Mouse (Mus musculus): Measurements from ENCODE around the gene Gm17334. TPM values are rescaled to one million over a fixed set of nuclear protein-coding genes. Genes with fewer than 3 reads are reported as not detected.

Gene Gm17334
- polyA plus RNA-seq, 1 experiment: 1.2 TPM

- H3K36me3 ChIP-seq (ENCODE audit: control insufficient read depth, insufficient read depth, low read length): peaks cover 20% of the 10 kb centered on the region
- no peak for TF ChIP-seq CTCF (IDR thresholded peaks at IDR 0.05; ENCODE audit: extremely low read depth, insufficient read depth, insufficient read length, insufficient replicate concordance)
- no peak for TF ChIP-seq POLR2A (IDR thresholded peaks at IDR 0.05; ENCODE audit: low read depth, low read length)
- whole genome bisulfite sequencing: 38% methylated on average over 13 of the region's 13 CpGs
- H3K27me3 ChIP-seq (ENCODE audit: control insufficient read depth, insufficient read depth, low read length): no peaks in the 10 kb centered on the region
- DNase-seq (ENCODE audit: low read depth in 1 of 2, low spot score in 2 of 2): no peak
- H3K4me3 ChIP-seq (ENCODE audit: extremely low read depth, insufficient read depth, insufficient read length): no peak overlapping the region
- H3K4me1 ChIP-seq (ENCODE audit: control insufficient read depth, insufficient read depth, insufficient read length): peaks cover 27% of the 10 kb centered on the region; the same call in 1 of the 2 replicates
- H3K27ac ChIP-seq (ENCODE audit: insufficient read depth, low read length): peak overlapping the region; percentile 90
Observed at GRCm38 (mm10) chr11:53768422-53769184, 4.4 kb downstream of the Gm17334 start.

GRCm38 (mm10) chr11:53764581-53764980, 8.4 kb downstream of the Gm17334 start:
- Histone ChIP-seq H3K27me3 (ENCODE audit: control insufficient read depth, insufficient read depth, low read length) (no peaks in the 10 kb centered on the region), H3K4me3 (ENCODE audit: extremely low read depth, insufficient read depth, insufficient read length) (no peak overlapping the region)

GRCm38 (mm10) chr11:53763496-53764140, 9.4 kb downstream of the Gm17334 start:
- WGBS: under 1% methylated on average over 33 of the region's 33 CpGs

More at GRCm38 (mm10) chr11:53764581-53764980, 8.4 kb downstream of the Gm17334 start:
- TF ChIP-seq CTCF (IDR thresholded peaks at IDR 0.05; ENCODE audit: extremely low read depth, insufficient read depth, insufficient read length, insufficient replicate concordance): no peak
- TF ChIP-seq POLR2A (IDR thresholded peaks at IDR 0.05; ENCODE audit: low read depth, low read length): no peak
- WGBS: 92% methylated on average over 5 of the region's 5 CpGs
- Histone ChIP-seq H3K4me1 (ENCODE audit: control insufficient read depth, insufficient read depth, insufficient read length) (peaks cover 13% of the 10 kb centered on the region; the same call in 1 of the 2 replicates), H3K27ac (ENCODE audit: insufficient read depth, low read length) (peak overlapping the region; percentile 99; the same call in 1 of the 2 replicates), H3K36me3 (ENCODE audit: control insufficient read depth, insufficient read depth, low read length) (no peaks in the 10 kb centered on the region)
- DNase-seq (ENCODE audit: low read depth in 1 of 2, low spot score in 2 of 2): no peak

GRCm38 (mm10) chr11:53762827-53763495, 10.0 kb downstream of the Gm17334 start:
- Histone ChIP-seq H3K27me3 (ENCODE audit: control insufficient read depth, insufficient read depth, low read length) (no peaks in the 10 kb centered on the region), H3K4me3 (ENCODE audit: extremely low read depth, insufficient read depth, insufficient read length) (peak overlapping the region; percentile 61), H3K27ac (ENCODE audit: insufficient read depth, low read length) (peak overlapping the region; percentile 99), H3K36me3 (ENCODE audit: control insufficient read depth, insufficient read depth, low read length) (no peaks in the 10 kb centered on the region), H3K4me1 (ENCODE audit: control insufficient read depth, insufficient read depth, insufficient read length) (peaks cover 10% of the 10 kb centered on the region; the same call in 1 of the 2 replicates)
- TF ChIP-seq POLR2A (IDR thresholded peaks at IDR 0.05; ENCODE audit: low read depth, low read length) (no peak; the same call in 1 of the 2 replicates), CTCF (IDR thresholded peaks at IDR 0.05; ENCODE audit: extremely low read depth, insufficient read depth, insufficient read length, insufficient replicate concordance) (no peak)
- 2% methylated on average over 23 of the region's 23 CpGs for WGBS
- DNase-seq (ENCODE audit: low read depth in 1 of 2, low spot score in 2 of 2): peak in 1 of 2 experiments; percentile 71

More at GRCm38 (mm10) chr11:53763496-53764140, 9.4 kb downstream of the Gm17334 start:
- no peaks in the 10 kb centered on the region for H3K36me3 ChIP-seq (ENCODE audit: control insufficient read depth, insufficient read depth, low read length)
- H3K4me3 ChIP-seq (ENCODE audit: extremely low read depth, insufficient read depth, insufficient read length): peak overlapping the region; percentile 61
- DNase-seq (ENCODE audit: low read depth in 1 of 2, low spot score in 2 of 2): peak; percentile 90 to 95
- H3K4me1 ChIP-seq (ENCODE audit: control insufficient read depth, insufficient read depth, insufficient read length): peaks cover 10% of the 10 kb centered on the region; the same call in 1 of the 2 replicates
- peak overlapping the region; percentile 99 for H3K27ac ChIP-seq (ENCODE audit: insufficient read depth, low read length)
- TF ChIP-seq CTCF (IDR thresholded peaks at IDR 0.05; ENCODE audit: extremely low read depth, insufficient read depth, insufficient read length, insufficient replicate concordance) (peak; percentile 47; the same call in 1 of the 2 replicates), POLR2A (IDR thresholded peaks at IDR 0.05; ENCODE audit: low read depth, low read length) (peak; percentile 90)
- H3K27me3 ChIP-seq (ENCODE audit: control insufficient read depth, insufficient read depth, low read length): no peaks in the 10 kb centered on the region

- Histone ChIP-seq H3K27ac (ENCODE audit: insufficient read depth, low read length) (peak overlapping the region; percentile 99), H3K4me1 (ENCODE audit: control insufficient read depth, insufficient read depth, insufficient read length) (peaks cover 10% of the 10 kb centered on the region; the same call in 1 of the 2 replicates), H3K27me3 (ENCODE audit: control insufficient read depth, insufficient read depth, low read length) (no peaks in the 10 kb centered on the region), H3K36me3 (ENCODE audit: control insufficient read depth, insufficient read depth, low read length) (no peaks in the 10 kb centered on the region), H3K4me3 (ENCODE audit: extremely low read depth, insufficient read depth, insufficient read length) (peak overlapping the region; percentile 61; the same call in 1 of the 2 replicates)
- DNase-seq (ENCODE audit: low read depth in 1 of 2, low spot score in 2 of 2): no peak
- 49% methylated on average over 2 of the region's 2 CpGs for WGBS
- TF ChIP-seq CTCF (IDR thresholded peaks at IDR 0.05; ENCODE audit: extremely low read depth, insufficient read depth, insufficient read length, insufficient replicate concordance) (no peak), POLR2A (IDR thresholded peaks at IDR 0.05; ENCODE audit: low read depth, low read length) (no peak)
Observed at GRCm38 (mm10) chr11:53762426-53762825, 10.6 kb downstream of the Gm17334 start.

- Histone ChIP-seq H3K4me1 (ENCODE audit: control insufficient read depth, insufficient read depth, insufficient read length) (peaks cover 10% of the 10 kb centered on the region; the same call in 1 of the 2 replicates), H3K4me3 (ENCODE audit: extremely low read depth, insufficient read depth, insufficient read length) (no peak overlapping the region), H3K36me3 (ENCODE audit: control insufficient read depth, insufficient read depth, low read length) (no peaks in the 10 kb centered on the region), H3K27me3 (ENCODE audit: control insufficient read depth, insufficient read depth, low read length) (no peaks in the 10 kb centered on the region), H3K27ac (ENCODE audit: insufficient read depth, low read length) (peak overlapping the region; percentile 99)
- no peak for DNase-seq (ENCODE audit: low read depth in 1 of 2, low spot score in 2 of 2)
- 89% methylated on average over 2 of the region's 2 CpGs for WGBS
- TF ChIP-seq CTCF (IDR thresholded peaks at IDR 0.05; ENCODE audit: extremely low read depth, insufficient read depth, insufficient read length, insufficient replicate concordance) (no peak), POLR2A (IDR thresholded peaks at IDR 0.05; ENCODE audit: low read depth, low read length) (no peak)
Observed at GRCm38 (mm10) chr11:53761822-53762221, 11.2 kb downstream of the Gm17334 start.
